Mouse (Mus musculus) induced T-regulatory cell, adult 2 months (primary cell): ENCODE measurements around the gene Gtdc1.
"Not testable (repeated sequence)": the region's sequence is repeated elsewhere in the genome, so short reads cannot be mapped to it uniquely, and the experiment has no call there.

Source experiments
- DNase-seq: peaks from one replicate; pipeline ENCODE4 v3.0.0-alpha.2; 2012; ENCODE audit warnings: low read depth

Gene Gtdc1

DNA sequence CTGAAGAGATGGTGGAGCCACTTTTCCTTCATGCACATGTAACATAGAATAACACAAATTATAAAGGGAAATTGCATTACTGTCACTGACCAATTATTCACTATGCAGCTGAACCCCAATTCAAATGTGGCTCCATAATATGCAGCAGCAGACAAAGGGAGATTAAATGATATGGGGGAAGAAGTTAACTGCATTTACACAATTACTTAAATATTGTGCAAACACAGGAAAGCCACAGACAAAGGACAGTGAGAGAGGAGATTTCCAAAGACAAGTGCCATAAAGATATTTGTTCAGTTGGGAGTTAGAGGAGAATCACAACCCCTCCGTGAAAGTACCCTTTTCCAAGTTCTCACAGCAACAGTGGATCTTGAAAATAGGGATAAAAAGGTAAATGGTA is 163.6 kb downstream of the Gtdc1 start:
- DNase-seq: no peak

DNA sequence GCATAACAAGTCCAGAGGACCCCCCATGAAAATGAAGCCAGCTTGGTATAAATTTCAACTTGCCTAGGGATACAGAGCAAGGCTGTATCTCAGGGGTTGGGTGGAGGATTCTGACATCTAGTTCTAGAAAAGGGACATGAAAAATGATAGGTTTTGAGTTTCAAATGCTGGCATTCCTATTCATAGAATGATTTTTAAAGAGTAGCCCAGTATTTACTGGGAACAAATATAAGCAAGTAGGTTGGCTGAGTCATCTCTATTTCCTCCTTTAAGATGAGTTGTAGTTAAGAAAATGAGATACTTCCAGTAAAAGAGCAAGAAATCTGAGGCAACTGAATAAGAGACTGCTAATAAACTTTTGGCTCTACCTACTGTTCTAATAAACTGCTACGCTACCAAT is 190.8 kb downstream of the Gtdc1 start:
- DNase-seq: no peak

DNA sequence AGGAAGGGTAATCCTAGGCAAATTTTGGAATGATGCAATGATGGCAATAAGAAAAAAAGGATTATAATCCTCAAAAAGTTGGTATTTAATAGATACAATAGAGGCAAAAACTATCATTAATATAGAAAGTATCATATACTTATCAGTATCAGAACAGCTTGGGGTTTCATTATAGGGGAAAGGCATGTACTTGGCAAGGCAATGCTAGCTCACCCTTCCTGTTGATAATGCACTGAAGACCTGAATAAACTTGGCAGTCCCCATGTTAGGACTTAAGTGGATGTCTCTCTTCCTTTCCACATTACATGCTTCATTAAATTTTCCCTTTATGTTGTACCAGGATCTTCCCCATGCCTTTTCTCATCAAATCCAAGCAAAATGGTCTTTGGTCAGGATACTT is 206.0 kb downstream of the Gtdc1 start:
- DNase-seq: no peak

DNA sequence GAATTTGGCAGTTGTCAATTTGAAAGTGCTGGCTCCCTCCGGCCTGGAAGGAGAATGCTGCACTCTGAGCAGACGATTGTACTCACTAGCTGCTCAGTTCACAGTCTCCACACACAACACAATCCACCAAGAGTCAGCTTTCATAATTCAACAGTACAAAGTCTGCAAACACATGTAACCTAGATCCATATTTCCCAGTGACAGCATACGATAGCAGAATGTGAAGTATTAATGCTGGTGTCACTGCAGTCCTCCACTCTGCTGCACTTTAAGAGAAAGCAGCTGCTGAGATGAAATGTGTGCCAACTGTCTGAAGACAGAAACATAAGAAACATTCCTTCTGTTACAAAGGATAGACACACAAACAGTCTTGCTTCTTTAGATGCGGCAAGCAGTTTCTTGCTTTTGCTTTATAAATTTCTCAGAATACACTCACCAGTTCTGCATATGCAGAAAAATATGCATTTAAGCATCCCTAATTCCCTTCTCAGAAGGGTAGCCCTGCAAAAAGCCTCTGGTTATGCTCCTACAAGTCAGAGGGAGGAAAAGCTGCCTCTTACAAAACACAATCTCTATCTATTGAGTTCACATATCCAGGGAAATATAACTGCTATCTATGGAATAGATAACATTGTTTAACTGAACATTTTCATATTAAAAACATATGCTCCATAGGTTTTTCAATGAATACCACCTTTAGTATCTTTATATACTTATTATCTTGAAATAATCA is 221.4 kb downstream of the Gtdc1 start:
- DNase-seq: no peak

DNA sequence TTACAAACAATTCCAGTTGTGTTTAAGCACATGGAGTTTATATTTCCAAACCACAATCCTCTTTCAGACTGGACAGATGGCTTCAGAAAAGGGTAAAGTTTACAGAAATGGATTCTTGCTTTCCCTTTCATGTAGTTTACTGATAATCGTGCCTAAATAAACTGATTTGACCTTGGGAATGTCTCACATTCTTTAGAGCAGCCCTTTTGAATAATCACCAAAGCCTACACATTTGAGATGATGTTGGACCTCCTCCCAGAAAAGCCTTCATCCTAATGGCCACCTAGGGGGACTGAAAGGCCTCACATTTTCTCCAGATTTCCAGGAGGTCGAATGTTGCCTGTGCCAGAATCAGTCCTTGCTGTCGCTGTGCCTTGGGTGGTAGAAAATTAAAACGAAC is 227.2 kb downstream of the Gtdc1 start:
- no peak for DNase-seq

DNA sequence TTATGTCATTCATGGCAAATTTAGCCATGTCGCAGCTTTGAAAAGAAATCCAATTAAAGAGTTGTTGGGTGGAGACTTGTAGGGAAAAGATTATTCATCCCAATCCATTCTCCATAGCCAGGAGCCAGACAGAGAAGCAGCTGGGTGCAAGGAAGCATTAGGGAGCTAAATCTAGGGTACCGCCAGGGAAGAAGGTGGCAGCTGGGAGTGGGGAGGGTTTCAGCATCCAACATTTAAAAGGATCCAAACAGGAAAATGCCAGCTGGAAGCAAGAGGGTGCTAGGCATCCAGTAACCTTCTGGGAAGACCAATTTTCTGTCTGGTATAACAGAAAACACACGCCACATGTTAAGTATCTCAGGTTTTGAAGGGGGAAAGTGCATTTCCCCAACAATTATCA is 231.0 kb downstream of the Gtdc1 start:
- no peak for DNase-seq

DNA sequence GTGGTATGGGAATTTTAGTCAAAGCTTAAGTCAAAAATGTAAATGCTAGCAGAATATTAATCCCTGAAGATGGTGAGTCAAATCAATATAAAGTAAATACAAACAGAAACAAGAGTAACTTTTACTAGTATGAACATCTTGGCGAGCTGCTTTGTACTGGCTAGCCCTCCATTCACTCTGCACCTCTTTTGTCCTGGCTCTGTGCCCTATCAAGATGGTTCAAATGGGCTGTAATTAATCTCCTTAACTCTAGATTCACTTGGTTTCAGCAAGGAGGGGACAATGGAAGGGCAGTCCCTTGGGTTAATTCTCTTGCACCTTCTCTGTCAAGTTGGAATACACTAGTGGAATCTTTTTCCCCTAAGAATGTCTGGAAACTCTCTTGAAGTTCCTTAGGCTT is 233.6 kb downstream of the Gtdc1 start:
- DNase-seq: no peak

DNA sequence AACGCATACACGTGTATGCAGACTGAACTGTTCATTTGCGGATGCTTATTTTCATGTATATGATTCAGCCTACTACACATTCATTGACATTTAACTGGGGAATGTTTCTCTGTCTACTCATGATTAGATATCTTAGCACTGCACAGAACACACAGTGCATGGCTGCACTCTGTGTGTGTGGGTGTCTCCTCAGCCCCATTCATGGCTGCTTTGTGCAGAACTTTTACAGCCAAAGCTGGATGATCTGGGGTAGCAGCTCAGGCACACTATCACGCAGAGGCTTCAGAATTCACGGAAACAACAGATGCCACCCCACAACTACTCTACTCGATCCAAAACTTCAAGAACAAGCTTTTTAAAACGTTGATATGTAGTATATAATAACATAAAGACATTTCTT is 263.4 kb downstream of the Gtdc1 start:
- no peak for DNase-seq

DNA sequence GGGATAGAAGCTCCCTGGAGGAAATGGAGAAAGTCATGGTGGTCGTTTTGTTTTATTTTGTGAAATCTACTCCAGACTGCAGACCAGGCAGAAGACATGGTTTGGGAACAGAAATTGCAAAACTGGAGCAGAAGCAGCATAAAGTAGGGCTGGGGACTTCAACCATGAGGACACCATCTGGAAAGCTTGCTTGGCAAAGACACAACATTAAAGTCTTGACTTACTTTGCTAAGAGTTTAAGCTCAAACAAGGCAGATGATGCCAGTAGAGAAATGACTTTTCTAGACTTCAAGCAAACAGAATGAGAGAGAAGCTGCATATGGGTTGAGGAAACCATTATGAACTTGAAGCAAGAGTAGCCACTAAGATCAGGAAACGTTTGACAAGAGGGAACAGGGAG is 267.6 kb downstream of the Gtdc1 start:
- no peak for DNase-seq

DNA sequence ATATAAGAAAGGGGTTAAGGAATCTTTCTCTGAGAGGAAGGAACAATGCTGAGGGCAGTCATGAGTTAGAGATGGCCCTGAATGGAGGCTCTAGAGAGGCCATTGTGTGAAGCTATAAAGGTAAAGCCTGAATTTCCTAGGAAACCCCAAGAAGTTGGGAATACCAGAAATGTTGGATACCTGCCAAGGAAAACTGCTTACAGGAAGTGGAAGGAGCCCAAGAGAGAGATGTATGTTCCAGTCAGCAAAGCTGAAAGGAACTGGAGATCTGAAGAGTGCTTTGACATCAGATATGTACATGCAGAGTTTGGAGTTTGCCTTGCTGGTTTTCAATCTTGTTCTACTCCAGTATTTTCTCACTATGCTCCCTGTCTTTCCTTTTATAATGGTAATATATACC is 268.4 kb downstream of the Gtdc1 start:
- DNase-seq: no peak

DNA sequence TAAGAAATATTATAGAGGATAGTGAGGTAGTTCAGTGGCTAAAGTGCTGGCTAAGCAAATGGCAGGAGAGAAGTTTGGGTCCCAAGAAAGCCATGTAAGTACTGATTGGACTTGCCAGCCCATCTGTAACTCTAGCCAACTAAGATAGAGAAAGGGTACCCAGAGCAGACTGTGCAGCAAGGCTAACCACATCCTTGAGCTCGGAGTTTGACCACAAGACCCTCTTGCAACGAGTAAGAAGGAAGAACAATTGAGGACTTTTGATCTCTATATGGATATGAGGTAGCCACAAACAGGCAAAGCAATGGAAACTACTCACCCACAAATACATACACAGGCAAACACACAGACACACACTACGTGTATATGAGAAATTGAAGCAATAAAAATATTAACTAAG is 278.9 kb downstream of the Gtdc1 start:
- no peak for DNase-seq

DNA sequence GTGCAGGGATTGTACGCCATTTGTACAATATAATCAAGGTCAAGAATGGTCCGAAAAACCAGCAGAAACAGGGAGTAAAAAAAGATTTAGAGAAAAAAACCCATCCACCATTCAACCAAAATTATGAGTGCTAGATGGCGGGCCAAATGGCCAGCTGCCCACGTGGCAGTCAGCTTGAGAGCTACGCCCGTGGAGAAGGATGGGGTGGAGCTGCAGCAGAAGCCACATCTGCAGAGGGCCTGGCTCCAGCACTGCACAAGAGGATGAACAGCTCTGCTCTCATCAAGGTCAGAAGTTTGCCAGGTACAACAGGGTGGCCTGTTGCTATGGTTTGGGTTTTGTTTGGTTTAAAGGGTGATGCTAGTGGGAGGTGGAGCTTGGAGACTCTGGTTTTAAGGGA is 281.1 kb downstream of the Gtdc1 start:
- no peak for DNase-seq

DNA sequence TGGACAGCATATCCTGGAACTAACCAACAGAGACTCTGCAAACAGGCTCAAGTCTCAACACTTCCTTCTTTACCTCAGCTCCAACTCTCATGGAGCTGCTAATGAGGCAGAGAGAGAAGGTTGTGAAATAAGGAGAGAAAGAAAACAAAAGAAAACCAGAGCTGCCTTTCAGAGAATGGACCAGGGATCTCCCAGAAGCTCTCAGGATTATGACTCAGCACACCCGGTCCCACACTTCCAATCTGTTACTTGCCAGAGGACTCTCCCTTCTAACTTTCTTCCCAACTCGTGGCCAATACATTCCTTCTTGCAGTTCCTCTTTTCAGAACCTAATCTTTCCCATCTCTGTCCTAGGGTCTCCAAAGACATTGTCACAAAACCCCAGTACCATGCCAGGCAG is 288.1 kb downstream of the Gtdc1 start:
- DNase-seq: no peak

DNA sequence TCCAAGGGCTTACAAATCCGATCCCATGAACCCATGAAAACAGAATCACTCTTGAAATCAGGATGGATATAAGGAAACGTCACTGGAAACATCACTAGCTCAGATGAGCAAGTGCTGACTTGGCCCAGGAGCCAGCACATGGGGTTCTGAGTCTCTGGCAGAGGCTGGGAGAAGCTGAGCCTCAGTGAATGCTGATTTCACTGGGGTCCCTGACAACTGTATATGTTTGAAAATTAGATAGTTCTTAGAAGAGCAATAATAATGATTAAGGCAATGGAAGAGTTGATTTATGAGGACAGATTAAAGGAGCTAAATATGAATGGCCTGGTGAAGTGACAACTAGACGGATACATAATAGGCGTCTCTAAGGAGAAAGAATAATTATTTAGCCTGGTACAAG is 289.3 kb downstream of the Gtdc1 start:
- DNase-seq: no peak

DNA sequence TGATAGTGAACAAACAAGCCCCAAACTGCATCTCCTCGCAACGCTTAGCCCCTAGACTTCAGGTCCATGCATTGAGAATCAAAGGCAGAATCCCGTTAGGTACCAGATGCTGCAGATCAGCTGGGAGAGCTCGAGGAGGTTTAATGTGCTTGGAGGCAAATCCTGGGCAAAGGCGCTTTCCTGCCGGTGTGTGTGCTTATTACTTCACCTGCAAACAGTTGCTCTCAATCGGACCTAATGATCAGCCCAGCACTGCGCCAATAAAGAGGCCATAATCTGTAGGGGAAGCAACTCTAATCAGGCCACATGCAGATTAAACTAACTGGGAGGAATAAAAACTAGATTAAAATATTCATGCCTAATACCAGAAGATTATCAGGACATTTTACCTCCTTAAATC is 293.5 kb downstream of the Gtdc1 start:
- no peak for DNase-seq

DNA sequence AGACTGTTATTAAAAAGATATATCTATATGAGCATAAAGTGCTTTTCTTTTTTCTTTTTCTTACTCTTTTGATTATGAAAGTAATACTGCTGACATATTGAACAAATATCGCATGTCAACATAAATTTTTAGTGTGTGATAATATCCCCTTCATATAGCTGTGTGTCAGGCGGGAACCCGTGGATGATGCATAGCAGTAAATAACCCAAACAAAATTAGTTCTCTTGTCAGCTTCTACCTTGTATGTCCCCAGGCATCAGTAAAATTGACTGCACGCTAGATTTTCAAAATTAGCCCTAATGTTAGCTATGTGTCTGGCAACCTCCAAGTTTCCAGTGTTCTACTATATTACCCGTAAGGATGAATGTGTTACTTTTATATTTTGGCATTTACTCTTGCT is 294.4 kb downstream of the Gtdc1 start:
- no peak for DNase-seq

DNA sequence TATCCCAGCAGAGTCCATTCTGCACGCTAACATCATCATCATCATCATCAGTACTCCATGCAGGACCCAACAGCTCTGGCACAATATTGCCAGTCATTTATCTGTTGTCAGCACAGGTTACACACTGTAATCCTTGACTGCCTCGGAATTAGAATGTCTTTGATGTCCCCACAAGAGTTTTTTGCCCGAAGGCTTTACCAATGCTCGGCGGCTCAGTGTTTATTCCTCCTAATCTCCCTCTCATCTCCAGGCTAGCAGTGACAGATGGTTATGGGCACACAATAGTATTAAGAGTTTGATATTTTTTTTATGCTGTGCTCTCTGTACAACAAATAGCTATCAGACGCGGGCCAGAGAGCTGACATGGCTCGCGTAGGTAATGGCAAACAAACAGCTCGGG is 294.9 kb downstream of the Gtdc1 start:
- no peak for DNase-seq

DNA sequence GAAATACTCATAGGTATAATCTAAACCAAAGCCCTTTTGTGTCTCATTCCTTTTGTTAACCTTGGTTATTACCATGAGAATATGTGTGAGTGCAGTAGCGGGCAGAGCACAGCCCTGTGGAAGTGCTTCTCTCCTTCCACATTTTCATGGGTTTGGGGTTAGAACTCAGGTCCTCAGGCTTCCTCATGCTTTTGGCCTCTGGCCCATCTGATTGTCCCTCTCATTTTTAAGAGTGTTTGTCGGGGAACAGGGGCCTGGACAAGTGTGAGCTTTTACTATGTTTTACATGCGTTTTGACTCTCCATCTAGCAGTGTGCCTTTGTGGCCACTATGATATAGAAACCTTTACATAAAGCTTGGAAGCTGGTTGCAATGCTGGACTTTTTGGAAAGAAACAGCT is 296.4 kb downstream of the Gtdc1 start:
- DNase-seq: no peak

DNA sequence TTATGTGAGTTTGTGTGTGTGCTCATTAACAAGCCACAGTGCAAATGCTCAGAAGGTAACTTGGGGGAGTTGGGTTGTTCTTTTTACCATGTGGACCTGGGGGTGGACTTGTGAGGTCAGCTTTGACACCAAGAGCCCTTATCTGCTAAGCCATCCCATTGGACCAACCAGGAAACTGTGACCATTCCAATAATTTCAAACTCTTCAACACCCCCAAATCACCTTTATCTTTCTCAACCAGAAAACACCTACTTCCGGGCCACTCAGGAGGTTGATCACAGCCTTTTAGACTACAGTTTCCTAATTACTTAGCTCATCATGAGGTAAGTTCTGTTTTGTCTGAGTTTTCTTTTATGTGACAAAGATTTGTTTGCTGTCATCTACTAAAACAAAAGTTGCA is 298.7 kb downstream of the Gtdc1 start:
- DNase-seq: no peak

DNA sequence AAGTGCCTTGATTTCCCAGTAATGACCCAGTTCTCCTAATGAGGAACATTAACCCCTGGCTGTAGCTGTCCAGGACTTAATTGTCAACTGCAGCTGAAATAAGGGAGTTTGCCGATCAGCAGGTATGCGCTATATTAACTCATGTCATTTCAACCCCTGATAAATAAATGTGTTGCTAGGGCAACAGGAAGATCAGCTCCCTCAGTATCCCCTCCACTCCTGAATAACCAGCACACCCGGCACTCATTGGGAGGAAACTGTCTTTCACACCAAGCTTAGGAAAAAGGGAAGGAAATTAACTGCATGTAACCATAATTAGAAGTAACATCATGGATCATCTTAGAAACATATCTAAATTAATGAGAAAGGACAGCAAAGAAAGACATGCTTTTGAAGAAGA is 302.3 kb downstream of the Gtdc1 start:
- no peak for DNase-seq

DNA sequence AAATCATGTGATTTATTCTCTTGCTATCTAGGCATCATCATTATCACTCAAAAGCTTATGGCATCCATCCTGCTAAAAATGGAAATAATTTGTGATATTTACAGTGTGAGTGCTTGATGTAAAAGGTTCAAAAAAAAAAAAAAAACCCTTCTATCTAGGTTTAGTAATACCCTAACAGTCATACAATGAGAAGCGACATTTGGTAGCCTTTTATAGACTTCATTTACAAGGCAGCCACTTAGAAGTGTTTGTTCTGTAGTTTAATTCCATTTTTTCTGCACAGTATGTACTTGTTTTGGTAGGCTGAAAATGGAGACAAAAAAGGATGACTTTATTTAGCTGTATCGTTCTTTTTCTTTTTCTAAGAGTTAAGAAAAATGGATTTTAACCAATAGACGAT is 305.0 kb downstream of the Gtdc1 start:
- no peak for DNase-seq

DNA sequence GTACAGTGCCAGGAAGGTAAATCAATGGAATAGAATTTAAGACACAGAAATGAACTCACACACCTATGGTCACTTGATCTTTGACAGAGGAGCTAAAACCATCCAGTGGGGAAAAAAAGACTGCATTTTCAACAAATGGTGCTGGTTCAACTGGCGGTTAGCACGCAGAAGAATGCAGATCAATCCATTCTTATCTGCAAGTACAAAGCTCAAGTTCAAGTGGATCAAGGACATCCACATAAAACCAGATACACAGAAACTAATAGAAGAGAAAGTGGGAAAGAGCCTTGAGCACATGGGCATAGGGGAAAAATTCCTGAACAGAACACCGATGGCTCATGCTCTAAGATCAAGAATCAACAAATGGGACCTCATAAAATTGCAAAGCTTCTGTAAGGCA is 327.8 kb downstream of the Gtdc1 start:
- not testable (repeated sequence) for DNase-seq

DNA sequence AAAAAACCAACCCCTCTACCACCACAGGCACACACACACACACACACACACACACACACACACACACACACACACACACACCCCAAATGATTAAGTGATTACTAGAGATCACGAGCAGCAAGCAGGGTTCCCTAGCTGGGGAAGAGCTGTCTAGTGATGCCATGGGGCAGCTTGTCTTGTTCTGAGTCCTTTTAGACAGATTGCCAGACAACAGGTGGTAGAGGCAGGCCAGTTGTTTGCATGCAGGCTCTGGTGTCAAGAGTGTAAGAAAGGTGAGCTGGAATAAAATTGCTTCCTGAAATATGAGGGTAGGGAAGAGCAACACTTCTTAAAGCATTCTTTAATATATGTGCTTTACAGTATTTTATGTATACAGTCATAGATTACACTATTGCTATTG is 333.2 kb downstream of the Gtdc1 start:
- DNase-seq: no peak

DNA sequence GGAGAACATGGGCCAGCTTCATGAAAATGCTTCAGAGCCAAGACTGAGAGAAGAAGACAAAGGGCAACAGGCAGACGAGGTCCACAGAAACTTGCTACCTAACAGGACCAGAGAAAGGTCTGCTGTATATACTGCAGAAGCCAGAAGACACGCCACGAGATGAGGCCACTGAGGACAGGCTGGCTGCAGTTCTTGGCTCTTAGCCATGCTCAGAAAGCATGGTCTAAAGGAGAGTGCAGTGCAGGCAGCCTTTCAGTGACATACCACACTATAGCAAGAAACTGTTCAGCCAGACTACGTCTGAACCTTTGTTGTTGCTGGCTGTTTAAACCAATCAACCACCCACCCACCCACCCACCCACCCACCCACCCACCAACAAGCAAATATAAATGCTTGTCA is 336.6 kb downstream of the Gtdc1 start:
- no peak for DNase-seq

DNA sequence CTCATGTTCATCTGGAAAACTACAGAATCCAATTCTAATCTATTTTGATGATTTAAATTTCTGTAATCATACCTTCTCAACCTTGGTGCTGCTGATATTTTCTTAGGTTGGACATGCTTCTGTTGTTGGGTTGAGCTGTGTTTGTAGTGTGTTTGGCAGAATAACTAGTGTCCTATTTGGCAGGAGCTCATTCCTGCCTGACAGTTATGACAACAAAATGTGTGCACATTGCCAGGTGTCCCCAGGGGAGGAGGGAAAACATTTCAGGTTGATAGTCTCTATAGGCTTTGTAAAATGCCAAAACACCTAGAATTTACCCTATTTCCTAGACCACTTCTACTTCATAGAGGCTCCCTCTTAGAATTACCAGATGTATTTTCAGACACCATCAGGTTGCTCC is 343.4 kb downstream of the Gtdc1 start:
- no peak for DNase-seq
